In the genomic region with DNA sequence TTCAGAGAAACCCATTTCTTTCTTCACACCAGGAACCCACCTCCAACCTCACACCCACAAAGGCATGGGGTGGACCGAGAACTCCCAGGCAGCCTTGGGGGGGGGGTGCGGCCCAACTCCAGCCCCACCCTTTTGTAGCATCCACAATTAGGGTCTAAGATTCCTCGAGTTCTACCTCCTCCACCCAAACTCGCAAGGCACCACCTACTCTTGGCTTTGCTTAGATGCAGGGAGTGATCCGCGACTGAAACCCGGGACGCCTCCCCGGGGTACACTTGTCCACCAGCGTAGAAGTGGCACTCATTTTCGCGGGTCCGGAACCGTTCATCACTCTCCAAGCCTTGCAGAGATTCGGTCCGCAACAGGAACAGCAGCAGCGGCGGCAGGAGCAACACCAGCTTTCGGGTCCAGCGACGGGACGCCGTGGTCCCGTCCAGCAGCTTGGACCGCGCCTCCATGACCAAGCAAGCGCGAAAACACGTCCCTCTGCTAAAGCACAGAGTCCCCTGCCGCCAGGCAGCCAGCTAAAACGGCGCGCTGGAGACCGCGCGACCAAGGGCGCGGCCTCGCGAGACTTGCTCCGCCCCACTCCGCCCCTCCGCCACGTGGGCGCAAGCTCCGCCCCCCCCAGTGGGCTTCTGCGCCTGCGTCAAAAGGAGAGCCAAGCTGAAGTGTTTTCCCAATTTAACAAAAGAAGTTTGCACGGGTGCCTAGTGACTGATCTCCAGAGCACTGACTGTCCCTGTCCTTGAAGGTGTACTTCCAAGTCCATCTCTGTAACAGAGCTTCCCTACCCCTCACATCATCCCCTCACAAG, we compare ENCODE assay signal across 8 mouse cellular contexts. TPM values are rescaled to one million over a fixed set of nuclear protein-coding genes. Genes with fewer than 3 reads are reported as not detected.
DNase-seq lines count a peak whose midpoint lies in the region; ATAC-seq and TF ChIP-seq lines count a peak whose summit lies in the region.

No protein-coding gene starts in this region.

- TF ChIP-seq CTCF in bone marrow macrophage, adult 2 months (IDR thresholded peaks at IDR 0.05; ENCODE audit: low read depth, low read length): no peak
- TF ChIP-seq CTCF in embryonic fibroblast, embryonic 13.5 days (IDR thresholded peaks at IDR 0.05; ENCODE audit: borderline replicate concordance, insufficient read depth, low read length): no peak

- H3K4me3 ChIP-seq in bone marrow macrophage, adult 2 months (ENCODE audit: insufficient read depth, low read length): peak overlapping the region; percentile 90
- peak overlapping the region; percentile 82 for H3K4me3 ChIP-seq in embryonic fibroblast, embryonic 13.5 days (ENCODE audit: insufficient read depth, low read length)
- peak overlapping the region; percentile 59 for H3K4me3 ChIP-seq in heart, embryonic 11.5 days (ENCODE audit: low read depth, low read length)
- H3K4me3 ChIP-seq in kidney, embryonic 16.5 days (ENCODE audit: low read length): peak overlapping the region; percentile 59
- H3K4me3 ChIP-seq in liver, embryonic 12.5 days: peak overlapping the region; percentile 66
- H3K4me3 ChIP-seq in stomach, embryonic 15.5 days (replicated peaks): peak overlapping the region; percentile 55

- no peaks in the 10 kb centered on the region for H3K9me3 ChIP-seq in heart, embryonic 11.5 days (replicated peaks; ENCODE audit: control insufficient read depth, low read length)
- no peaks in the 10 kb centered on the region for H3K9me3 ChIP-seq in kidney, embryonic 16.5 days (ENCODE audit: low read length)
- H3K9me3 ChIP-seq in liver, embryonic 12.5 days (replicated peaks): no peaks in the 10 kb centered on the region
- no peaks in the 10 kb centered on the region for H3K9me3 ChIP-seq in stomach, embryonic 15.5 days

- H3K4me2 ChIP-seq in heart, embryonic 11.5 days: peak overlapping the region; percentile 57
- peak overlapping the region; percentile 49 for H3K4me2 ChIP-seq in kidney, embryonic 16.5 days (replicated peaks; ENCODE audit: low read depth, low read length)
- peak overlapping the region; percentile 67 for H3K4me2 ChIP-seq in liver, embryonic 12.5 days
- peak overlapping the region; percentile 42 for H3K4me2 ChIP-seq in stomach, embryonic 15.5 days

- TF ChIP-seq POLR2A in bone marrow macrophage, adult 2 months (IDR thresholded peaks at IDR 0.05; ENCODE audit: borderline replicate concordance, low read depth, low read length): no peak
- peak; percentile 80 for TF ChIP-seq POLR2A in embryonic fibroblast, embryonic 13.5 days (IDR thresholded peaks at IDR 0.05; ENCODE audit: low read depth, low read length)

- 14% methylated on average over 45 of the region's 49 CpGs for WGBS in heart, embryonic 11.5 days (ENCODE audit: insufficient replicate concordance)
- 18% methylated on average over 48 of the region's 49 CpGs for WGBS in kidney, embryonic 16.5 days
- WGBS in liver, embryonic 12.5 days (ENCODE audit: insufficient replicate concordance): 8% methylated on average over 49 of the region's 49 CpGs
- WGBS in stomach, embryonic 15.5 days: 26% methylated on average over 48 of the region's 49 CpGs

- peak overlapping the region; percentile 65 for H3K27ac ChIP-seq in bone marrow macrophage, adult 2 months (ENCODE audit: insufficient read depth, low read depth, low read length)
- peak overlapping the region; percentile 27 for H3K27ac ChIP-seq in embryonic fibroblast, embryonic 13.5 days (ENCODE audit: insufficient read depth, low read length)
- H3K27ac ChIP-seq in heart, embryonic 11.5 days (ENCODE audit: low read depth, low read length): peak overlapping the region; percentile 84
- H3K27ac ChIP-seq in kidney, embryonic 16.5 days (ENCODE audit: low read length): peak overlapping the region; percentile 67
- peak overlapping the region; percentile 84 for H3K27ac ChIP-seq in liver, embryonic 12.5 days
- H3K27ac ChIP-seq in stomach, embryonic 15.5 days: peak overlapping the region; percentile 82

- peak; percentile 96 for ATAC-seq in heart, embryonic 11.5 days (replicated peaks; ENCODE audit: insufficient number of reproducible peaks, low FRiP score, low TSS enrichment)
- peak; percentile 98 for ATAC-seq in kidney, embryonic 16.5 days (ENCODE audit: low FRiP score, low TSS enrichment)
- peak; percentile 97 for ATAC-seq in liver, embryonic 12.5 days
- ATAC-seq in stomach, embryonic 15.5 days (ENCODE audit: insufficient read depth, low FRiP score, low read depth): peak; percentile 95

- no peaks in the 10 kb centered on the region for H3K36me3 ChIP-seq in heart, embryonic 11.5 days (ENCODE audit: control insufficient read depth, insufficient read depth, low read length)
- no peaks in the 10 kb centered on the region for H3K36me3 ChIP-seq in kidney, embryonic 16.5 days (ENCODE audit: insufficient read depth, low read length)
- H3K36me3 ChIP-seq in liver, embryonic 12.5 days: peaks cover 5% of the 10 kb centered on the region; the same call in 1 of the 2 replicates
- no peaks in the 10 kb centered on the region for H3K36me3 ChIP-seq in stomach, embryonic 15.5 days

- DNase-seq in B cell, adult 2 months: peak; percentile 83 to 88
- DNase-seq in natural killer cell, adult 2 months (ENCODE audit: low spot score in 2 of 2): peak; percentile 53 to 76

- peaks cover 4% of the 10 kb centered on the region; the same call in 1 of the 2 replicates for H3K4me1 ChIP-seq in bone marrow macrophage, adult 2 months (ENCODE audit: control insufficient read depth, insufficient read depth, low read length)
- no peaks in the 10 kb centered on the region for H3K4me1 ChIP-seq in embryonic fibroblast, embryonic 13.5 days (ENCODE audit: control insufficient read depth, insufficient read depth, low read length)
- H3K4me1 ChIP-seq in heart, embryonic 11.5 days (ENCODE audit: control insufficient read depth, insufficient read depth, low read length): no peaks in the 10 kb centered on the region
- H3K4me1 ChIP-seq in kidney, embryonic 16.5 days (ENCODE audit: insufficient read depth, low read length): 0 out of 2 replicates have a peak, but pooled peaks cover 2% of the 10 kb centered on the region
- H3K4me1 ChIP-seq in liver, embryonic 12.5 days: 0 out of 2 replicates have a peak, but pooled peaks cover 3% of the 10 kb centered on the region
- H3K4me1 ChIP-seq in stomach, embryonic 15.5 days: no peaks in the 10 kb centered on the region

- no peaks in the 10 kb centered on the region for H3K27me3 ChIP-seq in heart, embryonic 11.5 days (ENCODE audit: control insufficient read depth, insufficient read depth, low read length)
- H3K27me3 ChIP-seq in kidney, embryonic 16.5 days (ENCODE audit: insufficient read depth, low read length): no peaks in the 10 kb centered on the region
- H3K27me3 ChIP-seq in liver, embryonic 12.5 days (replicated peaks): no peaks in the 10 kb centered on the region
- no peaks in the 10 kb centered on the region for H3K27me3 ChIP-seq in stomach, embryonic 15.5 days (replicated peaks)

- peak overlapping the region; percentile 80 for H3K9ac ChIP-seq in heart, embryonic 11.5 days (ENCODE audit: low read depth, low read length)
- peak overlapping the region; percentile 75 for H3K9ac ChIP-seq in kidney, embryonic 16.5 days (replicated peaks; ENCODE audit: low read length)
- H3K9ac ChIP-seq in liver, embryonic 12.5 days: peak overlapping the region; percentile 62
- H3K9ac ChIP-seq in stomach, embryonic 15.5 days: peak overlapping the region; percentile 16; the same call in 1 of the 2 replicates

RNA-seq across cellular contexts. Expression of a gene that starts 2.4 kb away (rescaled TPM):
- polyA plus RNA-seq in bone marrow macrophage, adult 2 months (2012; ENCODE audit: insufficient read depth, insufficient read length, missing spikeins): 134 and 150 TPM in 2 replicates
- polyA plus RNA-seq in embryonic fibroblast, embryonic 13.5 days (2011; ENCODE audit: insufficient read length, low read depth, missing spikeins): 111 and 142 TPM in 2 replicates
- 273 and 288 TPM in 2 replicates for polyA plus RNA-seq in heart, embryonic 11.5 days (2014; fragmentation: Nextera tagmentation; extraction: Ambion mirVana)
- polyA plus RNA-seq in kidney, embryonic 16.5 days (2015; fragmentation: Nextera tagmentation; extraction: Ambion mirVana): 260 and 266 TPM in 2 replicates
- polyA plus RNA-seq in liver, embryonic 12.5 days (2016; fragmentation: Nextera tagmentation; extraction: Ambion mirVana): 137 and 143 TPM in 2 replicates
- polyA plus RNA-seq in stomach, embryonic 15.5 days (2015; fragmentation: Nextera tagmentation; extraction: Ambion mirVana): 288 and 317 TPM in 2 replicates

Comparison
In these comparisons a context has a peak if more than half of its experiments do, and no peak if none do; other contexts are left out.
1. Peak in every context shown above with its lines: DNase-seq, ATAC-seq, H3K4me3 ChIP-seq and H3K27ac ChIP-seq.
2. H3K27ac ChIP-seq: peak in every context shown above with its lines; median percentile 84 in heart, embryonic 11.5 days; 84 in liver, embryonic 12.5 days; 82 in stomach, embryonic 15.5 days; 67 in kidney, embryonic 16.5 days; 65 in bone marrow macrophage, adult 2 months; 27 in embryonic fibroblast, embryonic 13.5 days.
3. H3K9ac ChIP-seq: peak in every context shown above with its lines; median percentile 80 in heart, embryonic 11.5 days; 75 in kidney, embryonic 16.5 days; 62 in liver, embryonic 12.5 days; 16 in stomach, embryonic 15.5 days.